Mouse (Mus musculus) cortical plate, adult 2 months (tissue): Measurements from ENCODE around the gene Gm3298.
"Not testable (repeated sequence)": the region's sequence is repeated elsewhere in the genome, so short reads cannot be mapped to it uniquely, and the experiment has no call there.

Experiments
- CTCF ChIP-seq: fragments of 200-500 bp; IDR thresholded peaks from 2 replicates; pipeline ENCODE4 v1.5.1; 2011; ENCODE audit warnings: mild to moderate bottlenecking, control low read depth, low read length; ENCODE audit not compliant: insufficient read depth; ENCODE audit errors: extremely low read depth
- POLR2A ChIP-seq: fragments of 200-500 bp; IDR thresholded peaks from 2 replicates; pipeline ENCODE4 v1.6.1; 2011; ENCODE audit warnings: mild to moderate bottlenecking, low read length, control low read depth; ENCODE audit not compliant: insufficient read depth; ENCODE audit errors: extremely low read depth

GRCm38 (mm10) chr14:5015591-5015990 is at the start of gene Gm3298:
- TF ChIP-seq CTCF, POLR2A: not testable (repeated sequence)
